Mouse (Mus musculus): ENCODE measurements around the gene Srrm2. TPM values are rescaled to one million over a fixed set of nuclear protein-coding genes. Genes with fewer than 3 reads are reported as not detected.
A peak's percentile ranks its signal among the peaks of the same experiment; 100 is the strongest.

Srrm2 gene
- polyA plus RNA-seq (2015; fragmentation: Nextera tagmentation; extraction: Ambion mirVana), result 228 and 235 TPM in 2 replicates

- Histone ChIP-seq H3K27me3 (peaks cover 2% of the 10 kb centered on the region; the same call in 1 of the 2 replicates), H3K4me3 (replicated peaks) (peak within 1 kb of the TSS; percentile 65), H3K9me3 (replicated peaks) (no peaks in the 10 kb centered on the region), H3K4me1 (replicated peaks) (peaks cover 45% of the 10 kb centered on the region), H3K27ac (peak within 1 kb of the TSS; percentile 75), H3K36me3 (no peaks in the 10 kb centered on the region), H3K9ac (peak within 1 kb of the TSS; percentile 83), H3K4me2 (peak within 1 kb of the TSS; percentile 86)
- no peak for DNase-seq
- 4% methylated on average over 29 of the region's 29 CpGs for WGBS (ENCODE audit: insufficient replicate concordance)
- ATAC-seq (ENCODE audit: low read depth), result peak; percentile 54
Observed at GRCm38 (mm10) chr17:23790269-23791078, at the start of gene Srrm2. Gene Srrm2 (plus strand): TSS chr17:23790532.

GRCm38 (mm10) chr17:23740598-23741021 lies 49.7 kb upstream of the Srrm2 start, which contains the start of gene Paqr4:
Gene Paqr4 (minus strand): TSS chr17:23740867.
- Histone ChIP-seq H3K4me1 (replicated peaks) (peaks cover 56% of the 10 kb centered on the region), H3K27ac (0 out of 2 replicates have a peak within 1 kb of the TSS, but pooled peaks have one; percentile 47), H3K4me3 (replicated peaks) (peak within 1 kb of the TSS; percentile 69), H3K4me2 (peak within 1 kb of the TSS; percentile 99), H3K9me3 (replicated peaks) (no peaks in the 10 kb centered on the region), H3K27me3 (peaks cover 84% of the 10 kb centered on the region), H3K9ac (peak within 1 kb of the TSS; percentile 80), H3K36me3 (peaks cover 19% of the 10 kb centered on the region)
- ATAC-seq (ENCODE audit: low read depth) (peak; percentile 84), DNase-seq (no peak)
- WGBS (ENCODE audit: insufficient replicate concordance), result 1% methylated on average over 13 of the region's 13 CpGs

GRCm38 (mm10) chr17:23741359-23742209 lies 48.7 kb upstream of the Srrm2 start:
- ATAC-seq (ENCODE audit: low read depth) (no peak), DNase-seq (no peak)
- H3K27ac ChIP-seq, result no peak overlapping the region
- no peaks in the 10 kb centered on the region for H3K9me3 ChIP-seq (replicated peaks)
- peak overlapping the region; percentile 69 for H3K4me3 ChIP-seq (replicated peaks)
- no peak overlapping the region for H3K9ac ChIP-seq
- H3K27me3 ChIP-seq, result peaks cover 94% of the 10 kb centered on the region
- H3K4me1 ChIP-seq (replicated peaks), result peaks cover 64% of the 10 kb centered on the region
- H3K36me3 ChIP-seq, result peaks cover 10% of the 10 kb centered on the region
- peak overlapping the region; percentile 99; the same call in 1 of the 2 replicates for H3K4me2 ChIP-seq
- 40% methylated on average over 38 of the region's 38 CpGs for WGBS (ENCODE audit: insufficient replicate concordance)

- Histone ChIP-seq H3K36me3 (peaks cover 4% of the 10 kb centered on the region), H3K4me2 (no peak overlapping the region; the same call in 1 of the 2 replicates), H3K4me3 (replicated peaks) (peak overlapping the region; percentile 12; the same call in 1 of the 2 replicates), H3K4me1 (replicated peaks) (peaks cover 63% of the 10 kb centered on the region), H3K27ac (no peak overlapping the region), H3K9ac (no peak overlapping the region), H3K9me3 (replicated peaks) (no peaks in the 10 kb centered on the region), H3K27me3 (peaks cover 100% of the 10 kb centered on the region)
- no peak for ATAC-seq (ENCODE audit: low read depth)
- no peak for DNase-seq
- WGBS (ENCODE audit: insufficient replicate concordance), result 9% methylated on average over 44 of the region's 44 CpGs
Observed at GRCm38 (mm10) chr17:23742210-23742793, 48.0 kb upstream of the Srrm2 start.

- DNase-seq (no peak), ATAC-seq (ENCODE audit: low read depth) (no peak)
- Histone ChIP-seq H3K9me3 (replicated peaks) (no peaks in the 10 kb centered on the region), H3K4me2 (no peak overlapping the region), H3K9ac (no peak overlapping the region), H3K27ac (no peak overlapping the region), H3K36me3 (no peaks in the 10 kb centered on the region), H3K4me3 (replicated peaks) (0 out of 2 replicates have a peak overlapping the region, but pooled peaks have one; percentile 12), H3K4me1 (replicated peaks) (peaks cover 58% of the 10 kb centered on the region), H3K27me3 (peaks cover 99% of the 10 kb centered on the region)
- WGBS (ENCODE audit: insufficient replicate concordance), result 46% methylated on average over 12 of the region's 12 CpGs
Observed at GRCm38 (mm10) chr17:23742941-23743340, 47.4 kb upstream of the Srrm2 start.

- Histone ChIP-seq H3K4me1 (replicated peaks) (peaks cover 54% of the 10 kb centered on the region), H3K4me2 (no peak overlapping the region), H3K36me3 (no peaks in the 10 kb centered on the region), H3K27me3 (peaks cover 97% of the 10 kb centered on the region), H3K27ac (no peak overlapping the region), H3K4me3 (replicated peaks) (no peak overlapping the region), H3K9ac (no peak overlapping the region), H3K9me3 (replicated peaks) (no peaks in the 10 kb centered on the region)
- 16% methylated on average over 8 of the region's 8 CpGs for WGBS (ENCODE audit: insufficient replicate concordance)
- DNase-seq (no peak), ATAC-seq (ENCODE audit: low read depth) (no peak)
Observed at GRCm38 (mm10) chr17:23744076-23744475, 46.3 kb upstream of the Srrm2 start.

- ATAC-seq (ENCODE audit: low read depth) (no peak), DNase-seq (no peak)
- Histone ChIP-seq H3K4me1 (replicated peaks) (peaks cover 51% of the 10 kb centered on the region), H3K4me2 (no peak overlapping the region), H3K9ac (no peak overlapping the region), H3K9me3 (replicated peaks) (no peaks in the 10 kb centered on the region), H3K4me3 (replicated peaks) (no peak overlapping the region), H3K36me3 (no peaks in the 10 kb centered on the region), H3K27me3 (peaks cover 91% of the 10 kb centered on the region), H3K27ac (no peak overlapping the region)
- 6% methylated on average over 14 of the region's 14 CpGs for WGBS (ENCODE audit: insufficient replicate concordance)
Observed at GRCm38 (mm10) chr17:23744651-23745050, 45.7 kb upstream of the Srrm2 start.

- 3% methylated on average over 43 of the region's 45 CpGs for WGBS (ENCODE audit: insufficient replicate concordance)
- no peak for ATAC-seq (ENCODE audit: low read depth)
- Histone ChIP-seq H3K9ac (no peak within 1 kb of the TSS), H3K36me3 (no peaks in the 10 kb centered on the region), H3K4me3 (replicated peaks) (peak within 1 kb of the TSS; percentile 27), H3K9me3 (replicated peaks) (no peaks in the 10 kb centered on the region), H3K4me2 (peak within 1 kb of the TSS; percentile 45), H3K4me1 (replicated peaks) (peaks cover 41% of the 10 kb centered on the region), H3K27ac (no peak within 1 kb of the TSS; the same call in 1 of the 2 replicates), H3K27me3 (peaks cover 82% of the 10 kb centered on the region)
- no peak for DNase-seq
Observed at GRCm38 (mm10) chr17:23745301-23746251, 44.8 kb upstream of the Srrm2 start, which contains the start of gene Kremen2. Gene Kremen2 (minus strand): TSS chr17:23745833.

GRCm38 (mm10) chr17:23746311-23746710 lies 44.0 kb upstream of the Srrm2 start:
- Histone ChIP-seq H3K9ac (no peak overlapping the region), H3K36me3 (no peaks in the 10 kb centered on the region), H3K4me2 (no peak overlapping the region; the same call in 1 of the 2 replicates), H3K4me1 (replicated peaks) (peaks cover 34% of the 10 kb centered on the region), H3K27me3 (peaks cover 75% of the 10 kb centered on the region), H3K27ac (no peak overlapping the region), H3K9me3 (replicated peaks) (no peaks in the 10 kb centered on the region), H3K4me3 (replicated peaks) (no peak overlapping the region)
- DNase-seq (no peak), ATAC-seq (ENCODE audit: low read depth) (no peak)
- WGBS (ENCODE audit: insufficient replicate concordance), result 8% methylated on average over 12 of the region's 12 CpGs

GRCm38 (mm10) chr17:23746767-23747166 lies 43.6 kb upstream of the Srrm2 start:
- Histone ChIP-seq H3K36me3 (no peaks in the 10 kb centered on the region), H3K27ac (no peak overlapping the region), H3K4me2 (no peak overlapping the region), H3K27me3 (peaks cover 70% of the 10 kb centered on the region), H3K4me3 (replicated peaks) (no peak overlapping the region), H3K4me1 (replicated peaks) (peaks cover 30% of the 10 kb centered on the region), H3K9ac (no peak overlapping the region), H3K9me3 (replicated peaks) (no peaks in the 10 kb centered on the region)
- no peak for DNase-seq
- ATAC-seq (ENCODE audit: low read depth), result no peak
- WGBS (ENCODE audit: insufficient replicate concordance), result 52% methylated on average over 3 of the region's 3 CpGs

All from liver, embryonic 13.5 days (tissue).